Mouse (Mus musculus) adrenal gland, adult (tissue): Measurements from ENCODE around the gene Rsph3a.
A peak's percentile ranks its signal among the peaks of the same experiment; 100 is the strongest.
"Not testable (repeated sequence)": the region's sequence is repeated elsewhere in the genome, so short reads cannot be mapped to it uniquely, and the experiment has no call there.

Experiments
- DNase-seq, 2 experiments: peaks; one replicate each; pipeline ENCODE4 v3.0.0; 2022 to 2023; ENCODE audit warnings: low spot score in 1 of 2; ENCODE audit not compliant: inconsistent age in 2 of 2

The Rsph3a gene

GRCm38 (mm10) chr17:7927582-7928535 lies 17.6 kb upstream of the Rsph3a start:
- peak; percentile 83 to 93 for DNase-seq

DNA sequence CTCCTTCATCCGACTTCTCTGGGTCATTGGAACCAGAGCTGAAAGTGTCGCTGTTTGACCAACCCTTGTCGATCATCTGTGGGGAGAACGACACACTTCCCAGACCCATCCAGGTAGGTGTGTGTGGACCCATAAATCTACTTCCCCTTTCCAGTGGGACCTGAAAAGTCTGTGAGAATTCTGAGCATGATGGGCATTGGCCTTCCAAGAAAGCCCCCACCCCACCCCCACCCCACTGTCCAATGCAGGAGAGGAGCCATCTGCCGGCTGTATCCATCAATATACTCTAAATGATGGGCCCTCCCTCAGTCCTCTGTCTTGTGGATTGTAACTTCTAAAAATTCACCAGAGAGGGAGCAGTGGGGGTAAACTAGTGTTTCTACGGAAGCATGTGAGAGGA lies 16.8 kb upstream of the Rsph3a start:
- peak in 1 of 2 experiments; percentile 15 for DNase-seq

DNA sequence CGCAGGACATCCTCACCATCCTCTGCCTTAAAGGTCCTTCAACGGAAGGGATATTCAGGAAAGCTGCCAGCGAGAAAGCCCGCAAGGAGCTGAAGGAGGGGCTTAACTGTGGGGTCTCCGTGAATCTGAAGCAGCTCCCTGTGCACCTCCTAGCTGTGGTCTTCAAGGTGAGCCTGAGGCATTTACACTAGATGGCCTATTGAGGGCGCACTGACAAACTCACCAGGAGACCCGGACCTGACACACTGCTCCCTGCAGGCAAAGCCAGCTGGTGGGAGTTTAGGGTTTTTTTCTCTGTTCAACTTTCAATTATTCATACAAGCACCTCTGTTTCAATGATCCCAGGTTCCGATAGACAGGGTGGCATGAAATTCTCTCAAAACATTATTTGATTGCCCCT lies 16.1 kb upstream of the Rsph3a start:
- peak in 1 of 2 experiments; percentile 50 for DNase-seq

- DNase-seq: peak in 1 of 2 experiments; percentile 19
These were observed 14.1 kb upstream of the Rsph3a start for GRCm38 (mm10) chr17:7931096-7931990.

GRCm38 (mm10) chr17:7932121-7932520 lies 13.3 kb upstream of the Rsph3a start:
- peak in 1 of 2 experiments; percentile 16 for DNase-seq

DNA sequence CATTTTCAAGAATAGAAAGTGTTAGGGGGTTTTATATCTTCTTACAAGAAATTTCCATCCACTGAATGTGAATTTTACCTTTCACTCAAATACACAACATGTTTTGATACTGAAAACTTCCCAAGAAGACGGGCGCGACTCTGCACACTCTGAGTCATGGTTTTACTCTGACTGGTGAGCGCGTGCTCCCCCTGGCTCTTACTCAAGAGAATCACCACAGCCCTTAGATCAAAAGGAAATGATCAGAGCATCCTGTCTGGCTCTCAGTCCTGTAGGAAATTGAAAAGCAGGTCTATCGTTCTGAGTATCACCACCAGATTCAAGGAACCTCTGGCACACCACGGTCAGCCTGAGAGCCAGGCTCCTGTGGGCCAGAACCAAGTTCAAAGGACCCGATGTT lies 5.8 kb upstream of the Rsph3a start:
- DNase-seq: peak; percentile 59 to 80

- DNase-seq: not testable (repeated sequence)
These were observed 726 bp downstream of the Rsph3a start for GRCm38 (mm10) chr17:7946053-7946627.

- DNase-seq: not testable (repeated sequence)
These were observed 5.9 kb downstream of the Rsph3a start for GRCm38 (mm10) chr17:7951333-7951732.

DNA sequence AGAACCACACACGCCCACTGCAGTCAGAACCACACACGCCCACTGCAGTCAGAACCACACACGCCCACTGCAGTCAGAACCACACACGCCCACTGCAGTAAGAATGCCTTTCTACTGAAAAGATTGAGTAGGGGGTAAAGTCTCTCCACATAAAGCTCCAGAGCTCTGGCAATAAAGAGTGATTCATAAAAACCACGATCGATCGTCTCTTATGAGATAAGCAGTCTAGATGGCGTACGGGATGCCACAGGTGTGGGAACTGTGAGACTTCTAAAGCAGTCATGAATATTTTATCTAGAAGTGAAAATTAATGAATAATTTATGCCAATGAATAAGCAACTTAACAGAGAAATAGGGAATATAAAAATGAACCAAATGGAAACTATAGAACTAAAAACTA lies 11.8 kb downstream of the Rsph3a start:
- DNase-seq: not testable (repeated sequence)

- DNase-seq: not testable (repeated sequence)
These were observed 17.9 kb downstream of the Rsph3a start for GRCm38 (mm10) chr17:7963333-7963732.

DNA sequence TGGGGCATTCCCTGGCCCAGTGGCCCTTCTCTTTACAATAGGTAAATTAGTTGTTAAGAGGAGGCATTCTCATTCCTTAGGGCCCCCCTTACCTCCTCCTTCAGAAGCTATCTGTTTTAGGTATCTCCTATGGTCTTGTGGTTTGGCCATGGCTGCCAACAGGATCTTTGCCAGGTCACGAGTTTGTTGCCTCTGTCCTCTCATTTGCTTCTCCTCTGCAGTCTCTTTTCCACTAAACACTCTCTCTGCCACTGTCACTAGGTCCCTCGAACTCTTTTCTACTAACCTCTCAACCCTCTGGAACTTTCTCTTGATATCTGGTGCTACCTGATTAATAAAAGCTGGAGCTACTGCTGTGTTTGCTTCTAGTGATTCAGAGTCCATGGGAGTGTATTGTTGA lies 19.0 kb downstream of the Rsph3a start:
- not testable (repeated sequence) for DNase-seq

DNA sequence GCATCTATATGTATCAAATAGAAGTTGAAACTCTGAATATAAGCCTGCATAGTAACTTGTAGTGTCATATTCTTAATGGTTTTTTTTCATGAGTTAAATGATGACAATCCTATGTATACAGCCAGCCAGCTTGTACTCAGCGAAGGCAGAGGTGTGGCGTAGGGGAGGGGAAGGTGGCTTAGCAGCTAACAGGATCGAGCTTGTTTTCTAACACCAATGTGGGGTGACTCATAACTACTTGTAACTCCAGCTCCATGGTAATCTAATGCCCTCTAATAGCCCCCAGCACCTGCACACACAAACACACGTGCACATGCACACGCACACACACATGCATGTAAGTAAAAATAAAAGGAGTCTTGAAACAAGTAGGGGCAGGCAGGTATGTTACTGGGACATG lies 23.1 kb downstream of the Rsph3a start:
- not testable (repeated sequence) for DNase-seq

DNA sequence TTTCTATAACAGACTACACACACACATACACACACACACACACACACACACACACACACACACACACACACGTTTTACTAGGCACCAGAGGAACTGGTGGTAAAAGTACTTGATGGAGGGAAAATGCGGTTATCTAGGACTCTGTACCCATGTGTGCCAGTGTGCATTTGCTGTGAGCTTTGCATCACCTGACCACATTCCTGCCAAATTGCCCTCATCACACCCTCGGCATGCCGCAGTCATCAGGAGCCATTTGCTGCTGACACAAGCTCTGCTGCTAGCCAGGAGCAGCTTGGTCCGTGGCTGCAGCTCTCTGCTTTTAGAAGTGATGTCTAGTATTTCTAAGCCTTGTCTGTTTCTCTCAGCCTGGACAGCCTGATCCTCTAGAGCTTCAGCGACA lies 24.4 kb downstream of the Rsph3a start:
- not testable (repeated sequence) for DNase-seq

DNA sequence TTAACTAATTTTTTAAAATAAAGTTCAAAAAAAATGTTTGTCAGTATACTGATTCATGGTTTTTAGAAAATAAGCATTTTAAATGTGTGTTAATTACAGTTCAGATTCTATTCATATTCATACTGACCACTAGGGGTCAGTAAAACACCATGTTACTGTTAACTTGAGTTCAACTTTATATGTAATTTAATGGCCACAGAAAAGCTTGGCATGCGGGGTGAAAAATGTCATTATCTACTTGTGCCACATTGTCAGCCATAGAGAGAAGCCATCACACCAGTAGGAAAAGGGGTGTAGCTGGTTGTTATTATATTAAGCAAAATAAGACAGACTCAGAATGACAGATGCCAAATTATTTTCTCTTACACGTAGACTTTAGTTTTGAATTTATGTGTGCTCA lies 38.1 kb downstream of the Rsph3a start:
- DNase-seq: not testable (repeated sequence)

DNA sequence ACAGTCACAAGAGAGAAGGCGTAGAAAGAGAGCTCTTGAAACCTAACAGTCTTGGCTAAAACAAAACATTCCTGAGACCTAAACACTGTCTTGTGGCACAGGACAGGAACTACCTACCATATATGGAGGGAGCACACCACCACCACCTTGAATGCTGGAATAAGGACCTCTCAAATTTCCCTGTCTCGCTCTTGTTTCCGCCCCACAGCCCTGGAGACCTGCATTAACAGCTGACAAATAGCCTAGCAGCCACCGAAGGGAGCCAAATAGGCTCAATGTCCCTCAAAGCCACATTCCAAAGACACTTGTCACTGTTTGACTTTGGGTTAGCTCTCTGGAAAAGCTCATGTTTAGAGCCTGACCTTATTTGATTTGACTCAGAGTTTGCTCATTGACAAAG lies 40.2 kb downstream of the Rsph3a start:
- peak; percentile 20 to 57 for DNase-seq

GRCm38 (mm10) chr17:7987038-7987437 lies 41.6 kb downstream of the Rsph3a start:
- DNase-seq: peak in 1 of 2 experiments; percentile 25

- peak in 1 of 2 experiments; percentile 6 for DNase-seq
These were observed 57.8 kb downstream of the Rsph3a start for GRCm38 (mm10) chr17:8003248-8003647.

- DNase-seq: not testable (repeated sequence)
These were observed 61.4 kb downstream of the Rsph3a start for GRCm38 (mm10) chr17:8006771-8007170.

DNA sequence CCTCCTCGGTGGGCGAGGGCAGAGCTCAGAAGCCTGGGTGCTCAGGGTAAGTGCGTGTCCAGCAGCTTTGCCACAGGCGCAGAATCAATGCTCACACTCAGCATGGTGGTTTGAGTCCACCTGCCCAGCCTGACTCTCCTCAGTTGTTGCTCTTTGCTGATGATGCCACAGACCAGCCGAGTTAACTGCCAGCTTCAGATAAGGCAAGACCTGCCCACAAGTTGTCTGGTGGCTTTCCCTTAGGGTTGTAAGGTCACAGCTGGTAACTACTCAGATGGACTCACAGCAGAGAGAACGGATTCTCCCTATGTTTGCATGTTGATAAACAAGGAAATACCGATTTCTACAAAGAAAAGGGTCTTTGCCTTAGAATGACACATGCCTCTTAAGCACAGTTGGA lies 64.2 kb downstream of the Rsph3a start:
- peak in 1 of 2 experiments; percentile 10 for DNase-seq

DNA sequence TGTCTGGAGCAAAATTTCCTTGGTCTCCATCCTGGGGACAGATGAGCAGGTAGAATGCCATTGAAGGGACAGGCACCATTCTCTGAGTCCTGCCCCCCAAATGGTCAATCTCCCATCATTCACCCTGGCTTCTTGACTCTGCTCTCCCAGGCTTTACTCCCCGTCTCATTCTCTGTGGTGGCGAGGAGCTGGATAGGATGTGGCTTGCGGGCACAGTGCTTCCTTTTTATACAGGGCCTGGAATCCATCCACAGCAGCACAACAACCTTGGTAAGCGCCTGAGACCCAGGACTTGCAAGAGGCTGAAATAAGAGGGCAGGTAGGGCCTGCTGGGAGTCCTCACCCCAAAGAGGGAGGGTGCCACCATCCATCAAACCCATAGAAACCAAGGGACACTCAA lies 68.6 kb downstream of the Rsph3a start:
- DNase-seq: not testable (repeated sequence)

DNA sequence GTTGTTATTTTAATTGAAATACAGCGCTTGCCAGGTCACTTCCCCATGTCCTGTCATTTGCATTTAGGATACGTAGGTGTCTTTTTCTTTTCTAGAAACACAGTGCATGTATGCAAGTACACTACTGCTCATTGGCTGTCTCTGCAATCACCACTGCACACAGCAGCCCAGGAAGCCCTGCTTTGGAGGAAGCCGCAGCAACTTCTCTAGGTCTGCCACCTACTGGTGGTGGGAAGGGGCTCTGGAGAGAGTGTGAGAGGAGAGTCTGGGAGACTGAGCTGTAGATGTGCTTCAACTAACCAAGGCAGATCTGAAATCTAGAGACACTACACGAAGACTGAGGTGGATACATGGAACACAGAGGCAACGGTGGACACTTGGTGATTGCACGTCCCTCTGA lies 77.3 kb downstream of the Rsph3a start:
- DNase-seq: not testable (repeated sequence)
